Mouse (Mus musculus): ENCODE results near the gene Aprt. TPM values are rescaled to one million over a fixed set of nuclear protein-coding genes. Genes with fewer than 3 reads are reported as not detected.
A peak's percentile ranks its signal among the peaks of the same experiment; 100 is the strongest.

The Aprt gene
- total RNA-seq, 1 experiment: 400 TPM

DNA sequence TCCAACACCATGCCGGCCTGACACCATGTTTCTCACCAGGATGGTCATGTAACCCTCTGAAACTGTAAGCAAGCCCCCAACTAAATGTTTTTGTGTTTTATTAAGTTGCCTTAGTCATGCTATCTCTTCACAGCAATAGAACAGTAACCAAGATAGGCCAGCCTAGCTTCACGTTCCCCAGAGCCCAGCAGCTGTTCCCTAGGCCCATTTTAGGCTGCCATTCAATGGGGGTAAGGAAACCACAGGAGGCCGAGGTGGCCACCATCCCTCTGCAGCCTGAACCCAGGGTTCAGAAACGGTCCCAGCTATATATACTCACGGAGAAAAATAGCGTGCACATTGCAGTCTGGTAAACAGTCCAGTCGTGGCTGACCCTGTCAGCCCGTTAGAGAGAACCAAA is 32.6 kb downstream of the Aprt start:
- Histone ChIP-seq H3K4me1 (ENCODE audit: control insufficient read depth in 2 of 2, insufficient read depth in 2 of 2, low read length in 2 of 2, poor library complexity in 1 of 2) (peaks cover 6 to 37% of the 10 kb centered on the region in 2 experiments; a peak in 3 of 4 replicates), H3K4me3 (ENCODE audit: insufficient read depth in 1 of 2, low read depth in 1 of 2, low read length in 2 of 2, poor library complexity in 1 of 2, severe bottlenecking in 1 of 2) (no peak overlapping the region), H3K36me3 (ENCODE audit: control insufficient read depth, insufficient read depth, low read length, poor library complexity, severe bottlenecking) (peaks cover 6% of the 10 kb centered on the region; the same call in 1 of the 2 replicates), H3K9me3 (ENCODE audit: control insufficient read depth, insufficient read depth, low read depth, low read length) (no peaks in the 10 kb centered on the region), H3K27ac (ENCODE audit: insufficient read depth, low read depth, low read length, poor library complexity, severe bottlenecking) (no peak overlapping the region), H3K9ac (ENCODE audit: insufficient read depth, low read depth, low read length, poor library complexity, severe bottlenecking) (no peak overlapping the region)
- in situ Hi-C loops (cut with MboI; ENCODE audit: low sequenced_read_pairs in 2 of 2, unreplicated experiment in 2 of 2): no loop called here
- no peak for DNase-seq (ENCODE audit: low read depth, low spot score)
- TF ChIP-seq ZC3H11A (IDR thresholded peaks at IDR 0.05; ENCODE audit: borderline replicate concordance, low read depth, low read length): no peak

DNA sequence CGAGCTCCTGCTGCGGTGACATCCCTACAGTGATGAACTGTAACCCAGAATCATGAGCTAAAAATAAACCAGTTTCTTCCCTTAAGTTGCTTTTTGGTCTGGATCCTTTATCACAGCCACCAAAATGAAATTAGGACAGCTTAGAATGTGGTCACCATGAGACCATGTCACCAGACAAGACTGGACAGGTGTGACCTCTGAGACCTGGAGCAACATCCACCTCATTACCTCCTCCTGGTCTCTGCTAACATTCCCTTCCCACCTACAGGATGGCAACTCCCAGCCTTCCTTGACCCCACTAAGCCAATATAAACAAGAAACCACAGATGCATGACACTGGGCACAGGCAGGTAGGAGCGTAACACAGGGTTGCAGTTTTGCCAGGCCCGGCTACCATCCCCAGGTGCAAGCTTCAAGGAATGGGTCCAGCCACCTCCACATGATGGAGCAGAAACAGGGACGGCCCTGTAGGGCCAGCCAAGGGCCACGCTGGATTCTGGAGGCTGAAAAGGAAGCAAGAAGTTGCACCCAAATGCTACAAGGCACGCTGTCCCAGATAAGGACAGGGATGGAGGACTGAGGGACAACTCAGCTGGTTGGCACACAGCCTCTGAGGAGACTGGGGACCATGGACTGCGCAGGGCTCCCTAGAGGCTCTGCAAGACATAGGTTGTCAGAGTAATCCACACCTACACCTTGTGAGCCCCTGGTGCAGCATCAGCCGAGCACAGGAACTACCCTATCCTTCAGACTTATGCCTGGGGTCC is 38.2 kb downstream of the Aprt start:
- Histone ChIP-seq H3K36me3 (ENCODE audit: control insufficient read depth, insufficient read depth, low read length, poor library complexity, severe bottlenecking) (peaks cover 5% of the 10 kb centered on the region; the same call in 1 of the 2 replicates), H3K9ac (ENCODE audit: insufficient read depth, low read depth, low read length, poor library complexity, severe bottlenecking) (no peak overlapping the region), H3K4me3 (ENCODE audit: insufficient read depth in 1 of 2, low read depth in 1 of 2, low read length in 2 of 2, poor library complexity in 1 of 2, severe bottlenecking in 1 of 2) (no peak overlapping the region), H3K27ac (ENCODE audit: insufficient read depth, low read depth, low read length, poor library complexity, severe bottlenecking) (0 out of 2 replicates have a peak overlapping the region, but pooled peaks have one; percentile 13), H3K4me1 (ENCODE audit: control insufficient read depth in 2 of 2, insufficient read depth in 2 of 2, low read length in 2 of 2, poor library complexity in 1 of 2) (peaks cover 2 to 20% of the 10 kb centered on the region in 2 experiments; a peak in 1 of 4 replicates), H3K9me3 (ENCODE audit: control insufficient read depth, insufficient read depth, low read depth, low read length) (no peaks in the 10 kb centered on the region)
- TF ChIP-seq ZC3H11A (IDR thresholded peaks at IDR 0.05; ENCODE audit: borderline replicate concordance, low read depth, low read length): no peak
- no peak for TF ChIP-seq CHD2 (IDR thresholded peaks at IDR 0.05; ENCODE audit: low read depth, low read length)
- no peak for TF ChIP-seq ZNF384 (IDR thresholded peaks at IDR 0.05; ENCODE audit: low read depth, low read length)
- no peak for TF ChIP-seq MAFK (IDR thresholded peaks at IDR 0.05; ENCODE audit: insufficient read depth, low read depth, low read length)
- TF ChIP-seq HCFC1 (IDR thresholded peaks at IDR 0.05; ENCODE audit: borderline replicate concordance, insufficient read depth, low read length): no peak
- in situ Hi-C loops (cut with MboI; ENCODE audit: low sequenced_read_pairs in 2 of 2, unreplicated experiment in 2 of 2): no loop called here
- no peak for DNase-seq (ENCODE audit: low read depth, low spot score)

DNA sequence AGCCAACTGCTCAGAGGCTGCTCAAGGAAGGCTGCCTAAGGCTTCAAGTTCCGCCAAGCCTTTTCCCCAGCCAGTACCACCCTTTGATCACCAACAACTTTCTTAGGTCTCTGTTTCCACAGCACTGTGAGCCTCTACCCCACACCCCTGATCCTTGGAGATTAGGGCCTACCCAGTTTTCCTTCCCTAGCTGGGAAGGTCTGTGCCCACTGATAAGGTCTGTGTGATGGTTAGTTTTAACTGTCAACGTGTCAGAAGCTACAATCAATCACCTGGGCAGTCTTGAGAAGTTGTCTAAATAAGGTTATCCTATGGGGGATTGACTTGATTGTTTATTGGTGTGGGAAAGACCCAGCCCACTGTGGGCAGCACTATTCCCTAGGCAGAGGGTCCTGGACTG is 38.9 kb downstream of the Aprt start:
- H3K27ac ChIP-seq (ENCODE audit: insufficient read depth, low read depth, low read length, poor library complexity, severe bottlenecking): 0 out of 2 replicates have a peak overlapping the region, but pooled peaks have one; percentile 13
- H3K36me3 ChIP-seq (ENCODE audit: control insufficient read depth, insufficient read depth, low read length, poor library complexity, severe bottlenecking): peaks cover 5% of the 10 kb centered on the region; the same call in 1 of the 2 replicates
- TF ChIP-seq MAFK (IDR thresholded peaks at IDR 0.05; ENCODE audit: insufficient read depth, low read depth, low read length): no peak
- TF ChIP-seq HCFC1 (IDR thresholded peaks at IDR 0.05; ENCODE audit: borderline replicate concordance, insufficient read depth, low read length): no peak
- no peak for TF ChIP-seq ZNF384 (IDR thresholded peaks at IDR 0.05; ENCODE audit: low read depth, low read length)

DNA sequence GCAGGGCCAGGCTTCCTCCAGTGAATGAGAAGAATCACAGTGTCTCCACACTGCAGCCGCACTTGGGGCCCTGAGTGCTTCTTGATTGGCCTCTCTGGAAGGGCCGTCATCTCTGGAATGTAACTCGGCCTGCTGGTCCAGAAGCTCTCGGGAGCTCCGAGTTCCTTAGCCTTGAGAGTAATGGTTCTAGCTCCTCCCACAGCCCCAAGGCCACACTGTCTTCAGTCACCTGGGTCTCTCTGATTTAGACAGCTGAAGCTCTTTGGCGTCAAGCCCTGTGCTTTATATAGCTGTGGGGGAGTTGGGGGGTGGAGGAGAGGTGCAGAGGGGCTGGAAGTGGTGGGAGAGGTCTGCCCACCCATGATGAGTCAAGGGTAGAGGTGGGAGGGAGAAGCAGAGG is 39.7 kb downstream of the Aprt start:
- no peak for DNase-seq (ENCODE audit: low read depth, low spot score)
- Histone ChIP-seq H3K27ac (ENCODE audit: insufficient read depth, low read depth, low read length, poor library complexity, severe bottlenecking) (no peak overlapping the region; the same call in 1 of the 2 replicates), H3K36me3 (ENCODE audit: control insufficient read depth, insufficient read depth, low read length, poor library complexity, severe bottlenecking) (peaks cover 5% of the 10 kb centered on the region; the same call in 1 of the 2 replicates), H3K4me3 (ENCODE audit: insufficient read depth in 1 of 2, low read depth in 1 of 2, low read length in 2 of 2, poor library complexity in 1 of 2, severe bottlenecking in 1 of 2) (no peak overlapping the region), H3K4me1 (ENCODE audit: control insufficient read depth in 2 of 2, insufficient read depth in 2 of 2, low read length in 2 of 2, poor library complexity in 1 of 2) (peaks cover 2 to 18% of the 10 kb centered on the region in 2 experiments; a peak in 2 of 4 replicates), H3K9me3 (ENCODE audit: control insufficient read depth, insufficient read depth, low read depth, low read length) (no peaks in the 10 kb centered on the region), H3K9ac (ENCODE audit: insufficient read depth, low read depth, low read length, poor library complexity, severe bottlenecking) (no peak overlapping the region)
- no peak for TF ChIP-seq ZC3H11A (IDR thresholded peaks at IDR 0.05; ENCODE audit: borderline replicate concordance, low read depth, low read length)
- no peak for TF ChIP-seq HCFC1 (IDR thresholded peaks at IDR 0.05; ENCODE audit: borderline replicate concordance, insufficient read depth, low read length)
- TF ChIP-seq MAFK (IDR thresholded peaks at IDR 0.05; ENCODE audit: insufficient read depth, low read depth, low read length): no peak
- no peak for TF ChIP-seq ZNF384 (IDR thresholded peaks at IDR 0.05; ENCODE audit: low read depth, low read length)
- TF ChIP-seq CHD2 (IDR thresholded peaks at IDR 0.05; ENCODE audit: low read depth, low read length): no peak
- in situ Hi-C loops (cut with MboI; ENCODE audit: low sequenced_read_pairs in 2 of 2, unreplicated experiment in 2 of 2): no loop called here

More for the DNA sequence above, 38.9 kb downstream of the Aprt start:
- in situ Hi-C loops (cut with MboI; ENCODE audit: low sequenced_read_pairs in 2 of 2, unreplicated experiment in 2 of 2): no loop called here
- Histone ChIP-seq H3K9ac (ENCODE audit: insufficient read depth, low read depth, low read length, poor library complexity, severe bottlenecking) (no peak overlapping the region), H3K4me3 (ENCODE audit: insufficient read depth in 1 of 2, low read depth in 1 of 2, low read length in 2 of 2, poor library complexity in 1 of 2, severe bottlenecking in 1 of 2) (no peak overlapping the region), H3K4me1 (ENCODE audit: control insufficient read depth in 2 of 2, insufficient read depth in 2 of 2, low read length in 2 of 2, poor library complexity in 1 of 2) (peaks cover 2 to 20% of the 10 kb centered on the region in 2 experiments; a peak in 1 of 4 replicates), H3K9me3 (ENCODE audit: control insufficient read depth, insufficient read depth, low read depth, low read length) (no peaks in the 10 kb centered on the region)
- DNase-seq (ENCODE audit: low read depth, low spot score): no peak

Measured in ES-E14 (cell line).